Mouse (Mus musculus): Measurements from ENCODE around the gene Sap30l.

Gene Sap30l

DNA sequence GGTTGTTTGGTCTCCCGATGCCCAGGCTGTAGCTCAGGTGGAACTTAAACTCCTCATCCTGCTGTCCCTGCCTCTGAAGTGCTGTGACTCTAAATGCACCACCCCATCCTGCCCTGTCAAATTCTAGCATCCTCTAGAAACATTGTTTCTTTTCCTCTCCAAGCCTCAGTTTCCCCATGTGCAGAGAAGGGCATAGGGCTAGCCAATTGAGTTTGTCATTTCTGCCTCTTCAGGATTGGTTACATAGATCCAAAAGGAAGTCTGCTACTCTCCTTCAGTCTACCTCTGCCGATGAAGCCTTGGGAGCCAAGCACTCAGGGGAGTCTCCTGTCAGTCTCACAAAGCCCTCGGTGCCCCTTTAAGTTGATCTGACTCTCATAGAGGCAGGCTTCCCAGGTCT is 34.5 kb downstream of the Sap30l start:
- CTCF ChIA-PET = no interaction called here
- POLR2A ChIA-PET = no interaction called here

GRCm38 (mm10) chr11:57836401-57836800 is 35.0 kb downstream of the Sap30l start:
- ChIA-PET CTCF (interaction anchor here in 1 of 4 experiments (1.7 kb wide), 1 partner anchor 11 kb away, joined by 3 read pairs; no protein-coding TSS in a partner anchor), POLR2A (no interaction called here)

DNA sequence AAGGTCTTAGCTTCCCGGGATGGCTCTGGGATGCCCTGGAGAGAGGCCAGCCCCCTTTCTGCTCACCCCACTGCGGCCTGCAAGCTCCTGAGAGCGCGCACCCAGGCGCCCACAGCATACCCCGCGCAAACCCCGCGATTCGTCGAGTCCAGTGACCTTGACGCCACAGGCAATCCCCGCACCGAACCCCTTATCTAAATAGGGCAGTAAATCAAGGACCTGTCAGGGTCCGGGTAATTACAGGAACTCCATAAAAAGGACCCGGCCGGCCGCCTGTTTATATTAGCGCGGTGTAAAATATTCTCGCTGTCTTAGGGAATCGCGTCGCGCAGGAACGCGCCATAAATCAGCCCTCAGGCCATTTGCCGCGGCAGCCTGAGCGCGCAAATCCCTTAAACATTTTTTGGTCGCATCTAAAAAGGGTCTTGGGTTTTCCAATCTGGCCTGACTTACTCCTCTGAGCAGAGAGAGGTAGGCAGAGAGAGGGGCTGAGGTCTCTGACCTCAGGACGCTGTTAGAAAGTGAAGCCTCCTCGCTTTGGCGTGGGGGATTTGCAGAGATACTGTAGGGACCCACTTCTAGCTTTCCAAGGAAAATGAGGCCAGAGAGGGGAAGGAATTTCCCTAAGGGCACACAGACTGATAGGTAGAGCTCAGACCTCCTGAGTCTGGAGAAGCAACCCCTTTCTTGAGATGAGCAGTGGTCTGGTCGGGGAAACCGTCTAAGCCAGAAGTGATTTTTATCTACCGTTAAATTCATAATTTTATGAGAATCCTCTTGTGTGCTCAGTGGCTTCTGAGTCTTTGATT is 35.6 kb downstream of the Sap30l start:
- CTCF ChIA-PET = interaction anchor here in 1 of 4 experiments (1.1 to 1.7 kb wide), 2 partner anchors 12 to 17 kb away, joined by 3 read pairs; no protein-coding TSS in a partner anchor

GRCm38 (mm10) chr11:57837861-57838680 is 36.6 kb downstream of the Sap30l start:
- ChIA-PET CTCF (interaction anchor here in 2 of 4 experiments (0.7 to 1.7 kb wide), 3 partner anchors 13 to 294 kb away, joined by 3 to 9 read pairs (median 3); no protein-coding TSS in a partner anchor), POLR2A (interaction anchor here in 2 of 4 experiments (0.6 to 1.1 kb wide), 3 partner anchors 13 to 163 kb away, joined by 3 read pairs; no protein-coding TSS in a partner anchor)

More for the DNA sequence above, 35.6 kb downstream of the Sap30l start:
- POLR2A ChIA-PET = interaction anchor here in 2 of 4 experiments (0.7 to 1.1 kb wide), 4 partner anchors 12 to 162 kb away, joined by 3 to 4 read pairs (median 3); no protein-coding TSS in a partner anchor

- POLR2A ChIA-PET = interaction anchor here in 2 of 4 experiments (0.6 to 2.4 kb wide), 4 partner anchors 8 to 169 kb away, joined by 3 to 8 read pairs (median 4); partner anchors contain the start of gene Hand1 (in 1 of the 2)
Observed at GRCm38 (mm10) chr11:57840986-57841385, 39.5 kb downstream of the Sap30l start.

GRCm38 (mm10) chr11:57841391-57841790 is 40.0 kb downstream of the Sap30l start:
- ChIA-PET CTCF (interaction anchor here in 3 of 4 experiments (0.5 to 2.2 kb wide), 6 partner anchors 9 to 77 kb away, joined by 3 to 6 read pairs (median 3); partner anchors contain the start of gene Hand1 (in 1 of the 3)), POLR2A (interaction anchor here in 2 of 4 experiments (0.6 to 2.4 kb wide), 5 partner anchors 8 to 169 kb away, joined by 3 to 8 read pairs (median 3); partner anchors contain the start of gene Hand1 (in 1 of the 2))

More at GRCm38 (mm10) chr11:57840986-57841385, 39.5 kb downstream of the Sap30l start:
- CTCF ChIA-PET = interaction anchor here in 3 of 4 experiments (0.5 to 2.2 kb wide), 5 partner anchors 8 to 77 kb away, joined by 3 to 6 read pairs (median 3); partner anchors contain the start of gene Hand1 (in 1 of the 3)

DNA sequence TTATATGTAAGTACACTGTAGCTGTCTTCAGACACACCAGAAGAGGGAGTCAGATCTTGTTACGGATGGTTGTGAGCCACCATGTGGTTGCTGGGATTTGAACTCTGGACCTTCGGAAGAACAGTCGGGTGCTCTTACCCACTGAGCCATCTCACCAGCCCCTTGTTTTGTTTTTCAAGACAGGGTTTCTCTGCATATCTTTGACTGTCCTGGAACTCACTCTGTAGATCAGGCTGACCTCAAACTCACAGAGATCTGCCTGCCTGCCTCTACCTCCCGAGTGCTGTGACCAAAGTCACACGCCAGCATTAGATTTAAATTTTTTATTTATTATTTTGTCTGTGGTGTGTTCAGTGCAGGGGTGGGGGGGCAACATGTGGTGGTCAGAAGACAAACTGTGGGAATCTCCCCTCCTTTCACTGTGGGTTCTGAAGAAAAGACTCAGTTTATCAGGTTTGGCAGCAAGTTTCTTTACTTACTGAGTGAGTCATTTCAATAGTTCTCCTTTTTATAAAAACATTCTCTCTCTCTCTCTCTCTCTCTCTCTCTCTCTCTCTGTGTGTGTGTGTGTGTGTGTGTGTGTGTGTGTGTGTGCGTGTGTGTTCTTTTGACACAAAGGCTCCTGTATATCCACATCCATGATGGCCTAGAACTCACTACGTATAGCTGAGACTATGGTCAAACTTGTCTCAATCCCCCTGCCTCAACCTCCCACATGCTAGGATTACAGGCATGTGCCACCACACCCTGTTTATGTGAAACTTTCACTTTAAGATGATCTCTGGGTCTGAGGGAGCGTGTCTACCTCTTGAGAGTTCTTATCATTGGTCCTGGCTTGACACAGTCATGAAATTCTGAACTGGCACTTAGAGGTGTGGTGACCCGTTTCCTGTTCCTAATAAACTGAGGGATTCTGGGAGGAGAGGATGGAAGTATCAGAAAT is 45.3 kb downstream of the Sap30l start:
- CTCF ChIA-PET = interaction anchor here in 2 of 4 experiments (0.6 to 1.0 kb wide), 5 partner anchors 13 to 367 kb away, joined by 3 to 10 read pairs (median 4); partner anchors contain the start of gene Gemin5 (in 1 of the 2)
- POLR2A ChIA-PET = interaction anchor here in 1 of 4 experiments (0.6 kb wide), 1 partner anchor 1209 kb away, joined by 3 read pairs; no protein-coding TSS in a partner anchor

GRCm38 (mm10) chr11:57847396-57847795 is 46.0 kb downstream of the Sap30l start:
- POLR2A ChIA-PET = interaction anchor here in 1 of 4 experiments (0.6 kb wide), 1 partner anchor 1209 kb away, joined by 3 read pairs; no protein-coding TSS in a partner anchor
- CTCF ChIA-PET = interaction anchor here in 2 of 4 experiments (0.6 to 1.0 kb wide), 4 partner anchors 14 to 368 kb away, joined by 3 to 10 read pairs (median 4); partner anchors contain the start of gene Gemin5 (in 1 of the 2)

GRCm38 (mm10) chr11:57850298-57850697 is 48.9 kb downstream of the Sap30l start:
- POLR2A ChIA-PET = interaction anchor here in 1 of 4 experiments (1.5 kb wide), 1 partner anchor 38 kb away, joined by 4 read pairs; no protein-coding TSS in a partner anchor
- CTCF ChIA-PET = no interaction called here

- POLR2A ChIA-PET = interaction anchor here in 2 of 4 experiments (0.6 to 1.5 kb wide), 3 partner anchors 31 to 59 kb away, joined by 3 to 5 read pairs (median 4); no protein-coding TSS in a partner anchor
- CTCF ChIA-PET = interaction anchor here in 1 of 4 experiments (1.0 to 1.1 kb wide), 2 partner anchors 10 to 27 kb away, joined by 3 read pairs; no protein-coding TSS in a partner anchor
Observed at GRCm38 (mm10) chr11:57850931-57851330, 49.5 kb downstream of the Sap30l start.

DNA sequence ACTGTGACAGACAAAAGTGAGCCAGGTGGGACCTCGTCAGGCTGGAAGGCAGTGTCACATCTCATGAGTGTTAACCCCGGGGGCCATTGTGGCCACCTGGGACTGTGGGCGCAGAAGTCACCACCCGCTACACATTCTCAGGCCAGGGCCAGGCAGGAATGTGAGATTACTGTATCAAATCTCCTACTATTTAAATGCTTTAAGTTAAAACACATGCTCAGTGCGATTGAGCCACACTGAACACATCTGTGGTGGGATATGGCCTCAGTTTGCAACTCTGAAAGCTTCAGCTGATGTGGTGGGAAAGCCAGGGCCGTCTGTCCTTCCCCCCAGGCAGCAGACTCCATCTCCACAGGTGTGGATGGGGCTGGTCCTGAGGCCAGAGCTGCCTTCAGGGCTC is 52.1 kb downstream of the Sap30l start:
- ChIA-PET POLR2A (no interaction called here), CTCF (interaction anchor here in 2 of 4 experiments (0.7 to 1.1 kb wide), 3 partner anchors 15 to 239 kb away, joined by 3 to 7 read pairs (median 3); no protein-coding TSS in a partner anchor)

DNA sequence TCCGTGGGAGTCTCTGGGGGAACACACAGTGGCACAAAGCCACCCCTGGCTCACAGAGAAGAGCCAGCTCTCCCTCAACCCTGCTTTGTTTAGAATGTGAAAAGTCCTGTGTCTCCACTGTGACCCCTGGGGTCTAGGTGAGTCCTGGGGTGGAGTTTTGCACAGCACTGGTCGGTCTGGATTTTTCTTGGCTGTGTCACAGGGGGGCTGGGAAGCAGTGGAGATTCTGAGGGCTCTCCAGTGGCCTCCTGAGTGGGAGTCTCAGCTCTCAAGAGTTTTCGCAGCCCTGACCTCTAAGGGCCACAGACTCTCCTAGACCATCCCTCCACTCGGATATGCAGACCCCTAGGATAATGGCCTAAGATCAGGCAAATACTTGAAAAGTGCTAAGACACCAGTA is 56.3 kb downstream of the Sap30l start:
- ChIA-PET POLR2A (interaction anchor here in 1 of 4 experiments (1.2 kb wide), 1 partner anchor 9 kb away, joined by 3 read pairs; no protein-coding TSS in a partner anchor), CTCF (interaction anchor here in 2 of 4 experiments (0.6 kb wide), 2 partner anchors 93 to 111 kb away, joined by 3 read pairs; no protein-coding TSS in a partner anchor)
